Mouse (Mus musculus) CD8-positive naive resting alpha-beta T cell, adult 2 months (primary cell): ENCODE results near the gene Npc2.
A peak's percentile ranks its signal among the peaks of the same experiment; 100 is the strongest.

Experiments used
- DNase-seq, 2 experiments: peaks; one replicate each; pipeline ENCODE4 v3.0.0; 2022; ENCODE audit warnings: low read depth in 2 of 2, low spot score in 2 of 2

The Npc2 gene

DNA sequence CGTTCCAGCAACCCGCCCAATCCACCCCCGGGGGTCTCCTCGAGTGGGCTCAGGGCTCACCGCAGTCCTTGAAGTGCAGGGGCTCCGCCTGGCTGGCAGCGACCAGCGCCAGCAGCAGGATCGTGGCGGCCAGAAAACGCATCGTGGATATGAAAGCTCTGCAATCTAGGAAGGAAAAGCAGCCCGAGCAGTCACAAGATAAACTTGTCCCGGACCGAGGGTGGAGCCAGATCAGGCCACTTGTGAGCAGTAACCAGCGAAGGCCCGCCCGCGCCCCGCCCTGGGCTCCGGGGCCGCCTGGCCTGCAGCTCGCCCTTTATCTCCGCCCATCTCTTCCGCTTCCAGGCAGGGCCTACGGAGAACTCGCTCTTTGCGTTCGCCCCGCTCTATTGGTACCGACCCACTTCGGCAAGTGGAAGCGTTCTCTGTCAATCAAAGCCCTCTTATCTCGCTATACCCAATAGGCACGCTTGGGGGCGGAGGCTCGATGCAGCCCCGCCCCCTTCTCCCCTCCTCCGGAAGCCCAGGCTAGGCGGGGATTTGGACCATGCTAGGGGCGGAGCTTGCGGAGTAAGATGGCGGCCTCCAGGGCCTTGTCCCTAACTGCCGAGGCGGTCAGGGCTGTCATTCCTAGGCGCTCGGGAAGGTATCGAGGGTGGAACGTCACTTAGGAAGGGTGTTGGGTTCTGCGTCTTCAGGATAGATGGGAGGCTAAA lies at the start of gene Npc2, which contains the start of gene Isca2:
TSS of gene Npc2 (minus strand) at position 427 of the 716 bp plus-strand sequence.
TSS of gene Isca2 (plus strand) at position 526 of the 716 bp plus-strand sequence.
- DNase-seq = peak; percentile 94 to 97

DNA sequence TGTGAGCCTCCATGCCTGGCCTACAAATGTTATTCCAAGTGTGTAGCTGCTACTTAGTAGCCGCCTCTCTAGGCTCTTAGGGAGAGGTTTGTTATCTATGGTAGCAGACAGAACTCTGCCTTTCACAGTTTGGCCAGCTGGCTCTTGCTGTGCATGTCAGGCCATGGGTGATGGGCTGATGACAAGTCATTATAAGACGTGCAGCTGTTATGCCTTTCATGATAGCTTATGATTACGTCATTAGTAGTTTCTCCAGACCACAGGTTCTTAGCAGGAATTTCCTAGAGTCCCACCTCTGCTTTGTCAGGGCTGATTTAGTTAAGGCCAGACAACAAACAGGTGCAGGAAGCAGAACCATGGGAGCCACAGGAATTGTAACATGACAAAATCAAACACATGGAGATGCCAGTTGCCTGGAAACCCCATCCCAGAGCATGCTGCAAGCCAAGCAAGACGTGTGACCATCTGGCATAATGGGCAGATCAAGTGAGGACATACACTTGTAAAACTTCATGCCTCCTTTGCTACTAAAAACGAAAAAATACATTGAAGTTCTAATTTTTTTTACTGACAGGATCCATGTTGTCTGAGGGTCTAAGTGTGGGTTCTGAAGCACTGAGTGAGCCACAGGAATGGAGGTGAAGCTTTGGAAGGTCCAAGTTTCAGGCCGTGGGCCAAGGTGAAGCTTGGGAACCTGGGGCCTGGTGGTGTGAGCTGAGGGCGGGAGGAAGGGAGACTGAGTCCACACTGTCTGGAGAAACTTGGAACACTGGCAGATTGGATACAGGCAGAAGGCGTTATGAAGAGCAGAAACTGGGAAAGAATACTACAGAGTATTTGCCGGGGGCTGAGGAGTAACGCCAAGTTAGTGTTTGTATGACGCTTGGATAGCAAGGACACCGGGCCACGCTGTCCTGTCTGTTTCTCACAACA lies 46.5 kb upstream of the Npc2 start:
- DNase-seq = no peak

GRCm38 (mm10) chr12:84818496-84818895 lies 45.5 kb upstream of the Npc2 start:
- DNase-seq = no peak

GRCm38 (mm10) chr12:84814663-84815325 lies 41.8 kb upstream of the Npc2 start:
- DNase-seq = no peak

DNA sequence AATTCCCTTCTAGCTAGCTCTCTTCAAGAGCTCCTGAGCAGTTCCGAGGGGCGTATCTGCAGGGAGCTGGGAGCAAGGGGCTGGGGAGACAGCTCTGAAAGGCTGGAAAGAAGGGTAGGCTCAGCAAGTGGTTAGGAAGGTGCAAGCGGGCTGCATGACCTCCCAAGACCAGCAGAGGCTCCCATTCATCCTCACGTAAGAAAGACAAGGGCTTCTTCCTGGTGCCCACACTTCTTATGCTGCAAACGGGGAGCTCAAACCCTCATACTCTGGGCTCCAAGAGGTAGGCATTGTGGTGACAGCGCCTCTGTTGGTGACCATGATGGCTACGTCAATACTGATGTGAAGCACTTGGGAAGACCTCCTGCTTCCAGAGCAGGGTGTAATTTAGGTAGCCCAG lies 40.8 kb upstream of the Npc2 start:
- DNase-seq = no peak

GRCm38 (mm10) chr12:84812004-84812403 lies 39.1 kb upstream of the Npc2 start:
- DNase-seq = no peak

DNA sequence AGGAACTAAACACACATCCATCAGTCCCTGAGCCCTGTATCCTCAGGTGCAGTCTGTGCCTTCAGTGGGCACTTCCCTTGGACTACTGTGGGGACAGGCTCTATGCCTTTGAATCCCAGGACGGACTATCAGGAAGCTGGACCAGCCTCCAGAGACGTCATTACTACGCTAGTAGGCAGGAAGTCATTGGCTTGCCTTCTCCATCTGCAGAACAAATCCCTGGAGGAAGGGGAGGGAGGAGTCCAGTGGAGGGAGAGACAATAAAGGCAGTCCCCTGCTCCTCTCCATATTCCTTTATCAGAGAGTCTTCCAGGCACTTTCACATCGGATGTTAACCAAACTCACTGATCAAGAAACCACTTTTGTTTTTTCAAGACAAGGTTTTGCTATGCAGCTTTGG lies 38.6 kb upstream of the Npc2 start:
- no peak for DNase-seq

GRCm38 (mm10) chr12:84810810-84811209 lies 37.9 kb upstream of the Npc2 start:
- no peak for DNase-seq

- no peak for DNase-seq
Observed at GRCm38 (mm10) chr12:84809033-84809432, 36.1 kb upstream of the Npc2 start.

DNA sequence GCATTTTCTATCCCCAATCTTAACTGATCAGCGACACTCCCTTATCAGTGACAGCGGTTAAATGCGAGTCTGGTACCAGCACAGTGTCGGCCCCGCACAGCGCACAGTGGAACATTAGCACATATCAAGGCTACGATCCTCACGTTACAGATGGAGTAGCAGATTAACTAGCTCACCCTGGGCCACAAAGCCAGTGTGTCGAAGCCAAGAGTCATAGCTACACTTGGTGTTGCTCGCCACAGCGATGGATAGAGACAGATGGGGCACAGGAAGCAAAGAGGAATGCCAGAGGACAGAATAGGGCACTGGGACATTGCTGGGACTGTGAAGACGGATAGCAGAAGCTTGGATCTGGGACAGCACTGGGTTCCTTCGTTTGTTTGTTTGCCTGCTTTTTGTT lies 34.4 kb upstream of the Npc2 start:
- DNase-seq = no peak

DNA sequence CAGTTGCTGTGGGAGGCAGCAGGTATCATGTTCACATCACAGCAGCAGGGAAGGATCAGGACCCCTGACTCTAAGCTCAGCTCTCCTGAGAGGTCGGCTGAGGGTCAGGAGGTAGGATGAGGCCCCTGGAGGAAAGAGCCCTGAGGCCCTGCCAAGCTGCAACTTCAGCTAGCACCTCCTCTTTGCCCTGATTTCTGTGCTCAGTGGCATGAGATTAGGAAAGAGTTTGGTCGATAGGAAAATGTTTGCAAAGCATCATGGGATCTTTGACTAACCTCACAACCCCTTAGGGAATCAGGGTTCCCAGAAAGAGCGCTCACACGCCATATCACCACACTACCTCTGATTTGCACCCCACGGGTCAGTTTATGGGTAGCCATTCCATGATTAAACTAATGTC lies 33.8 kb upstream of the Npc2 start:
- no peak for DNase-seq

GRCm38 (mm10) chr12:84806010-84806409 lies 33.1 kb upstream of the Npc2 start:
- no peak for DNase-seq

DNA sequence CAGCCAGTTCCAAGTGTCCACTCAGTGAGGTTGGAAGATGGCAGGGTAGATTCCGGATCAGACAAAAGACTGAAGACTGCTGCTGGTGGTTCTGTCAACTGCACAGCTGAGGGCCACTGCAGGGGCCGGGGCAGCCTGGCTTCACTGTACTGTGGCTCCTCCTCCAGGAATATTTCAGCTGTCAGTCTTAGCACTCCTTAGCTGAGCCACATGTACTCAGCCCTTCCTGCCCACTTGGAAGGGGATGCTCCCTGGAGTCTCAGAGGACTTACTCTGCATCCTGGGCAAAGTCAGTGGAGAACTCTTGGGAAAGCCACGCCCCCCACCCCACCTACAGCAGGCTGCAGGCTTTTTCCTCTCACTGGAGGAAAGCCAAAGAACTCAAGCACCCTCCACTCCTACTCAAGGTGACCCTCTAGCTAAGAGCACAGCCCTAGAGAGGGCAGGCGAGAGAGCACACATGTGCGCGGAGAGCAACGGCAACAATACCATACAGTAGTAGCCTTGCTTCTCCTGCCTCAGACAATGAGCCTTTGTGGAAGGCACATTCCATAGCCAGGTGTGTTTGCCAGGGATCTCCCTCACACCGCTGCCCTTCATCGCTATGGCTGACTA lies 32.4 kb upstream of the Npc2 start:
- no peak for DNase-seq

DNA sequence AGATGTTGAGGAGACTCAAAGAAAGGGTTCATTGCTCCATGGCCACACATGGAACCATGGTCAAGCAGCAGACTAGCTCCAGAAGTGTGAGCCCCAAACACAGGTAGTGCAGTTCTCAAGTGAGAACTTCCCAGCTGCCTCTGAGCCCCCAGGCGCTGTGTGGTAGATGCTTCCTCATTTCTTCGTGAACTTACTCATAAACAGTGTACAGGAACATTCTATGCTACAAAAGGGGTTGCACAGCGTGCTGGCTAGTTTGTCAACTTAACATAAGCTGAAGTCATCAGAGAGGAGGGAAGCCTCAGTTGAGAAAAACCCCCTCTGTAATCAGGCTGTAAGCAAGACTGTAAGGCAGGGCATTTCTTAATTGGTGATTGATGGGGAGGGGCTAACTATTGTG lies 29.7 kb upstream of the Npc2 start:
- DNase-seq = no peak

DNA sequence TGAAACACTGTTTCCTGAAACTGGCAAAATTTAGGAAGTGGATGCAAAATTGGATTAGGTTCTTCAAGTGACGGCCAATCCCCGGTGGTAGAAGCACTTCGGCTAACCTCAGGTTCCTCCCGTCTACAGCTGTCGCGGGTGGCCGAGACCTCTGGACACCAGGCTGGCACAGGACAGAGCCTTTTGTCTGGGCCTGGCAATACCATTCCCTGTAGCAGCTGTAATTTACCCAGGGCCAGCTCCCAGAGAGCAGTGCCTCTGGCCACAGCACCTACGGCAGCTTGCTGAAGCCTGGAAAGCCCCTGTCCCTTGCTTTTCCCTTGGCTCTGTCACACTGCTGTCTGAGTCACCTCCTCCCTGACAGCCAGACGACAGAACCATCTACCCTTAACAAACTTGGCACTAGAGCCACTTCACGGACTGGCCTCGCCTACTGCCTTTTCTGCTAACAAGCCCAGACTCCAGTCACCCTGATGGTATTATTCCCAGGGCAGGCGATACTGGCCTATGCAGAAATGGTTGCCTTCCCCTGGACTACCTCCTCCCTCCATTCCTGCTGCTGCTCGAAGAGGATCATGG lies 28.7 kb upstream of the Npc2 start:
- no peak for DNase-seq

GRCm38 (mm10) chr12:84800419-84800818 lies 27.5 kb upstream of the Npc2 start:
- no peak for DNase-seq

DNA sequence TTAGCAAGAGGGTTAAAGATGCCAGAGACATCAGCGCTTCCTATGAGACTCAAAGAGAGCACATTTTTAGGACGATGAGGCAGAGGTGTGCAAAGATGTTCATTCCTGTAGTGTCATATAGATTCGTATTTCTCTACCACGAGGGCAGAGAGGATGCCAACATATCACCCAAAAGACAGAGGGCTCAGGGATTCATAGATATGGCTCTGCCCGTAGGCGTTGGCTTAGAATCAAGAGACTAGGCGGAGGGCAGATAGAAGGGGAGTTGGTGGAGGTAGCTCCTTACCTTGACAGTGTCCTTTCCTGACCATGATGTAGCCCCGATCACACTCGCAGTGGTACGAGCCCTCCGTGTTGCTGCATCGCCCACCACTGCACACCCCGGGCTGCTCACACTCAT lies 26.1 kb upstream of the Npc2 start:
- no peak for DNase-seq

GRCm38 (mm10) chr12:84794647-84795046 lies 21.7 kb upstream of the Npc2 start:
- no peak for DNase-seq

GRCm38 (mm10) chr12:84792629-84793028 lies 19.7 kb upstream of the Npc2 start:
- no peak for DNase-seq

DNA sequence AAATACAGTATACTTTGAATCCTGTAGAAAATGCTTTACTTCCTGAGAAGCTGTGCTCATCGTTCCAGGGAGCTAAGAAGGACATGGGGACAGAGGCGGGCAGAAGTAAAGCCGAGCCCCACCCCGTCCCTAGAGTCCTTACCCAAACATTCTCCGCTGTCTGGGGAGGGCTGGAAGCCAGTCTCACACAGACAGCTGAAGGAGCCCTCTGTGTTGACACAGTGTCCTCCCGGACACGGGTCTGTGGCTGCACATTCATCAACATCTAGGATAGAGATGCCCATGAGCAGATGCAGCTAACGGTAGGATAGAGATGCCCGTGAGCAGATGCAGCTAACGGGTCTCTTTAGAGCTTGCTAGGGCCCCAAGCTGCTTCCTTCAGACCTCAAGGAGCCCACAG lies 17.9 kb upstream of the Npc2 start:
- DNase-seq = no peak

GRCm38 (mm10) chr12:84786091-84786490 lies 13.1 kb upstream of the Npc2 start:
- no peak for DNase-seq
